Mouse (Mus musculus) kidney, embryonic 14.5 days (tissue): ENCODE measurements around the gene Mast1. TPM values are rescaled to one million over a fixed set of nuclear protein-coding genes. Genes with fewer than 3 reads are reported as not detected.

Experiments used
- ATAC-seq: fragments of 200-750 bp; cut with Nextera tagmentation; 2 replicates; pipeline ENCODE4 v1.8.0; 2017; ENCODE audit warnings: moderate number of reproducible peaks, mild to moderate bottlenecking, moderate TSS enrichment, moderate library complexity; ENCODE audit not compliant: low FRiP score, low TSS enrichment
- H3K27ac ChIP-seq: fragments of 300-500 bp; sonication (generic); 2 replicates; pipeline ENCODE4 v1.5.1; 2014; ENCODE audit warnings: low read depth, mild to moderate bottlenecking, low read length, moderate library complexity, mixed read lengths
- H3K27me3 ChIP-seq: fragments of 300-500 bp; sonication (generic); 2 replicates; pipeline ENCODE4 v1.6.1; 2014; ENCODE audit warnings: mild to moderate bottlenecking, low read length; ENCODE audit not compliant: control insufficient read depth, insufficient read depth
- H3K36me3 ChIP-seq: fragments of 300-500 bp; sonication (generic); 2 replicates; pipeline ENCODE4 v1.6.1; 2014; ENCODE audit warnings: low read length, mixed read lengths; ENCODE audit not compliant: control insufficient read depth, insufficient read depth
- H3K4me1 ChIP-seq: fragments of 300-500 bp; sonication (generic); 2 replicates; pipeline ENCODE4 v1.6.1; 2014; ENCODE audit warnings: low read length, mixed read lengths; ENCODE audit not compliant: control insufficient read depth, insufficient read depth
- H3K4me2 ChIP-seq: fragments of 300-500 bp; sonication (generic); replicated peaks from 2 replicates; pipeline ENCODE4 v1.6.1; 2014; ENCODE audit warnings: low read depth, mild to moderate bottlenecking, low read length
- H3K4me3 ChIP-seq: fragments of 300-500 bp; sonication (generic); 2 replicates; pipeline ENCODE4 v1.5.1; 2014; ENCODE audit warnings: mild to moderate bottlenecking, low read length
- H3K9ac ChIP-seq: fragments of 300-500 bp; sonication (generic); 2 replicates; pipeline ENCODE4 v1.6.1; 2014; ENCODE audit warnings: low read depth, mild to moderate bottlenecking, low read length, moderate library complexity
- H3K9me3 ChIP-seq: fragments of 300-500 bp; sonication (generic); 2 replicates; pipeline ENCODE4 v1.6.1; 2016; ENCODE audit warnings: low read length; ENCODE audit not compliant: control insufficient read depth
- WGBS: fragments of 180-500 bp; shearing (Covaris S2); extraction: QIAGEN DNeasy Blood & Tissue Kit; methylation state at CpG from one replicate; pipeline ENCODE4 v1.1.7; 2014; 5-methylcytosine and 5-hydroxymethylcytosine counted together
- polyA plus RNA-seq: library from polyadenylated mRNA; unstranded; fragments of >200 nt; fragmentation: Nextera tagmentation; extraction: Ambion mirVana; gene quantifications from 2 replicates; pipeline ENCODE4 v1.2.1, GENCODE M21; 2014

The Mast1 gene
- polyA plus RNA-seq, 1 experiment from 2014 or later, result 0.35 TPM

- no peaks in the 10 kb centered on the region for H3K9me3 ChIP-seq
- 1% methylated on average over 43 of the region's 67 CpGs for WGBS
- no peaks in the 10 kb centered on the region for H3K36me3 ChIP-seq
- H3K9ac ChIP-seq, result 0 out of 2 replicates have a peak overlapping the region, but pooled peaks have one; percentile 34
- H3K27me3 ChIP-seq, result peaks cover 71% of the 10 kb centered on the region
- ATAC-seq, result peak; percentile 33; the same call in 1 of the 2 replicates
- H3K4me1 ChIP-seq, result peaks cover 7% of the 10 kb centered on the region; the same call in 1 of the 2 replicates
- peak overlapping the region; percentile 67 for H3K4me2 ChIP-seq
- peak overlapping the region; percentile 45 for H3K4me3 ChIP-seq
- no peak overlapping the region for H3K27ac ChIP-seq
These were observed 8.7 kb upstream of the Mast1 start for GRCm38 (mm10) chr8:84945633-84946527.

DNA sequence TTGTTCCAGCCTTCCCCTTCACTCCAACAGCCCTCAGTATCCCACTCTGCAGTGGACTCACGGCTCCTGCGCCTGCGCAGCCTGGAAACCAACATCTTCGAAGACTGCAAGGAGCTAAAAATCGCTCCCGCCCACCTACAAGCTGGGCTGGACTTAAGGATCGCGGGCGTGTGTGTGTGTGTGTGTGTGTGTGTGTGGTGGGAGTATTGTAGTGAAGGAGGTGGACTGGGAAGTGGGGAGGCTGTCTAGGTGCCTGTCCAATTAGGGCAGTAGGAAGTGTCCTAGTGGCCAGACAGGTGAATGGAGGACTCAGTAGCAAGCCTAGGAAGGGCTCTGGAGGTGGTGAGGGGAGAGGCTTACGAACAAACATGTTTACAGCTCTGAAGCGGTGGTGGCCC, 8.1 kb upstream of the Mast1 start:
- Histone ChIP-seq H3K4me3 (peak overlapping the region; percentile 45), H3K9me3 (no peaks in the 10 kb centered on the region), H3K36me3 (no peaks in the 10 kb centered on the region), H3K27ac (no peak overlapping the region), H3K4me2 (no peak overlapping the region; the same call in 1 of the 2 replicates), H3K27me3 (peaks cover 68% of the 10 kb centered on the region), H3K9ac (no peak overlapping the region), H3K4me1 (peaks cover 7% of the 10 kb centered on the region; the same call in 1 of the 2 replicates)
- peak; percentile 10; the same call in 1 of the 2 replicates for ATAC-seq
- WGBS, result 3% methylated on average over 11 of the region's 11 CpGs

DNA sequence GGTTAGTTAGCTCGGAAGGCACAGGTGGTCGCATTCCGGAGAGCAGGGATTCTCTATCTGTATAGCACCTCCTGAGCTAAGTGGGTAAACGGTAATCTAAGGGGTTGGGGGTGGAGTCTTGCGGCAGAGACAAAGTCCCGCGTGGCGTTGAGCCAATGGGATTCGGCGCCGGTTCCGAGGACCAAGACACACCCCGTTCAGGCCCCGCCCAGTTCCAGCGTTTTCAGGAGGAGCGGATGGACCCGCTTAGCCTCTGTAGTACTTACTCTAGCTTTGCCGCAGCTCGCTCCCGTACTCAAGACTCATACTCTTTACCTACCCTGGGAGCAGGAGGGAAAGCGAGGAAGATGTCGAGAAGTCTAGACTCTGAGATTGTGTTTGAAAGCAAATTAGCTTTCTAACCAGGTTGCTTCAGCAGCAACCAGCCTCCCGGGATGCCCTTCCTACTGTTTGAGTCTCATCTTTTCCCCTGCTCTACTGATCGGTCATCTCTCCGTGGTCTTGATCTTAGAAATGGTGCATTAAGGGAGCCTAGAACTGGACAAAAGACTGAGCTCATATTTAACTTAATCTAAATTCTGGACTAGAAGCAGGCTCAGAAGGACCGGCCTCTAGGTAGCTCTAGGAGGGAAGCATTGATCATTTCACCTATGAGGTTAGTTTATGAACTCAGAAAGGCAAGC, 7.5 kb upstream of the Mast1 start:
- peak overlapping the region; percentile 45; the same call in 1 of the 2 replicates for H3K4me3 ChIP-seq
- no peaks in the 10 kb centered on the region for H3K9me3 ChIP-seq
- ATAC-seq, result no peak
- H3K9ac ChIP-seq, result no peak overlapping the region
- H3K4me1 ChIP-seq, result peaks cover 7% of the 10 kb centered on the region; the same call in 1 of the 2 replicates
- WGBS, result 2% methylated on average over 26 of the region's 26 CpGs
- H3K4me2 ChIP-seq, result no peak overlapping the region
- peaks cover 62% of the 10 kb centered on the region for H3K27me3 ChIP-seq
- no peak overlapping the region for H3K27ac ChIP-seq
- no peaks in the 10 kb centered on the region for H3K36me3 ChIP-seq

DNA sequence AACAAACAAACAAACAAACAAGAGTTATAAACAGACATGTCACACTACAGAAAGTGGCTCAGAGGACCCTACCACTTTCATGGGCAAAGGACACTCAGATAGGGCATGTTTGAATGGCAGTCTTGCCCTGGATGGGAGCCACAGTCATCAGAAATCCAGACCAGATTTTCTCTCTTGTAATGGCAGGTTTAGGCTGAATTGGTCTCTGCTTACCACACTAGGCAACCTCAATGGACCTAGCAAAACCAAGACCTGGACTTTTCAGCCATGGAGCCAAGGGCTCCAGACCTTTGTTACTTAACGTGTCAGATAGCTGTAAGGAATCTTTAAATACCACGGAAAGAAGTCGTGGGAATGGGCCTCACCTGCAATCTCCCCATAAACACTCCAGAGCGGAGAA, 6.5 kb upstream of the Mast1 start:
- Histone ChIP-seq H3K36me3 (no peaks in the 10 kb centered on the region), H3K4me1 (peaks cover 7% of the 10 kb centered on the region; the same call in 1 of the 2 replicates), H3K9me3 (no peaks in the 10 kb centered on the region; the same call in 1 of the 2 replicates), H3K27ac (no peak overlapping the region), H3K4me2 (no peak overlapping the region), H3K9ac (no peak overlapping the region), H3K27me3 (peaks cover 62% of the 10 kb centered on the region), H3K4me3 (no peak overlapping the region)
- WGBS, result 24% methylated on average over 4 of the region's 4 CpGs
- no peak for ATAC-seq

GRCm38 (mm10) chr8:84937620-84938485, 694 bp upstream of the Mast1 start:
- H3K4me1 ChIP-seq, result peaks cover 9% of the 10 kb centered on the region; the same call in 1 of the 2 replicates
- H3K4me3 ChIP-seq, result peak overlapping the region; percentile 46; the same call in 1 of the 2 replicates
- H3K4me2 ChIP-seq, result peak overlapping the region; percentile 65
- 71% methylated on average over 13 of the region's 13 CpGs for WGBS
- no peaks in the 10 kb centered on the region for H3K36me3 ChIP-seq
- no peak overlapping the region for H3K27ac ChIP-seq
- H3K9ac ChIP-seq, result no peak overlapping the region
- peaks cover 60% of the 10 kb centered on the region for H3K27me3 ChIP-seq
- ATAC-seq, result no peak
- H3K9me3 ChIP-seq, result no peaks in the 10 kb centered on the region; the same call in 1 of the 2 replicates

- 22% methylated on average over 21 of the region's 23 CpGs for WGBS
- ATAC-seq, result peak; percentile 56; the same call in 1 of the 2 replicates
- Histone ChIP-seq H3K9me3 (no peaks in the 10 kb centered on the region; the same call in 1 of the 2 replicates), H3K4me1 (peaks cover 9% of the 10 kb centered on the region; the same call in 1 of the 2 replicates), H3K36me3 (no peaks in the 10 kb centered on the region), H3K4me2 (peak overlapping the region; percentile 65), H3K27ac (no peak overlapping the region), H3K9ac (peak overlapping the region; percentile 34; the same call in 1 of the 2 replicates), H3K4me3 (peak overlapping the region; percentile 46), H3K27me3 (peaks cover 60% of the 10 kb centered on the region)
These were observed 858 bp downstream of the Mast1 start for GRCm38 (mm10) chr8:84936041-84936961.

DNA sequence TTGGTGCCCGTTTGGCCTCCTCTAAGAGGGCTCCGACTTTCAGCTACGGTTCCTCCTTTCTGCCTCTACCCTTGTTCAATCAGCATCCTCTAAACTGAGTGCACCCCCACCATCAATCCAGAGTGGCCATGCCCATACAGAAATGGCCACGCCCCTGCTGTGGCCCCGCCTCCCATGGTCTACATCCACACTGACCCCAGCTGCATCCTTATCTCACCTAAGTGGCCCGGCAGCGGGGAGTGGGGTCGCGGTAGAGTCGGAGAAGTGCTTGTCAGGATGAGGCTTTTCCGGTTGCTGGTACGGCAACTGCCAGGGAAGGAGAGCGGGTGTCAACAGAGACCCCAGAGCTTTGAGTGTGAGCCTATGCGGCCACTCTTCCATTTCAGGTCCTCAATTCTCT, 1.7 kb downstream of the Mast1 start:
- WGBS, result 5% methylated on average over 14 of the region's 14 CpGs

More for the DNA sequence above, 1.7 kb downstream of the Mast1 start:
- Histone ChIP-seq H3K4me1 (peaks cover 9% of the 10 kb centered on the region; the same call in 1 of the 2 replicates), H3K27ac (no peak overlapping the region), H3K9me3 (no peaks in the 10 kb centered on the region; the same call in 1 of the 2 replicates), H3K4me2 (no peak overlapping the region), H3K9ac (no peak overlapping the region), H3K36me3 (no peaks in the 10 kb centered on the region), H3K27me3 (peaks cover 60% of the 10 kb centered on the region), H3K4me3 (no peak overlapping the region)
- 0 out of 2 replicates have a peak, but pooled peaks have one; percentile 6 for ATAC-seq
